Mouse (Mus musculus) CH12.LX (cell line): ENCODE results near the gene Fosl2.

Experiments
- BHLHE40 ChIP-seq: IDR thresholded peaks from 2 replicates; pipeline ENCODE4 v1.6.1; 2011; ENCODE audit warnings: mild to moderate bottlenecking, low read depth, low read length, improper control_type of control experiment
- CHD1 ChIP-seq: IDR thresholded peaks from 2 replicates; pipeline ENCODE4 v1.6.1; 2012; ENCODE audit warnings: low read depth, low read length, improper control_type of control experiment, inconsistent platforms
- CTCF ChIP-seq, 2 experiments: IDR thresholded peaks in 1 of 2; conservative IDR thresholded peaks in 1 of 2; 2 replicates each; pipeline ENCODE4 v1.5.1; 2011 to 2012; ENCODE audit warnings: low read depth in 2 of 2, low read length in 2 of 2, improper control_type of control experiment in 1 of 2, inconsistent platforms in 1 of 2, mild to moderate bottlenecking in 1 of 2, moderate library complexity in 1 of 2
- EP300 ChIP-seq: IDR thresholded peaks from 2 replicates; pipeline ENCODE4 v1.6.1; 2011; ENCODE audit warnings: low read length, improper control_type of control experiment
- GABPA ChIP-seq: IDR thresholded peaks from 2 replicates; pipeline ENCODE4 v1.6.1; 2012; ENCODE audit warnings: low read depth, low read length, improper control_type of control experiment, inconsistent platforms; ENCODE audit not compliant: insufficient replicate concordance
- JUN ChIP-seq: IDR thresholded peaks from 2 replicates; pipeline ENCODE4 v1.6.1; 2011; ENCODE audit warnings: low read depth, mild to moderate bottlenecking, low read length, improper control_type of control experiment, moderate library complexity; ENCODE audit not compliant: insufficient read depth
- MAZ ChIP-seq: IDR thresholded peaks from 2 replicates; pipeline ENCODE4 v1.6.1; 2012; ENCODE audit warnings: low read depth, mild to moderate bottlenecking, inconsistent platforms, low read length, improper control_type of control experiment, moderate library complexity
- MXI1 ChIP-seq: IDR thresholded peaks from 2 replicates; pipeline ENCODE4 v1.6.1; 2011; ENCODE audit warnings: mild to moderate bottlenecking, low read depth, low read length, improper control_type of control experiment
- POLR2A ChIP-seq: IDR thresholded peaks from 2 replicates; pipeline ENCODE4 v1.6.1; 2011; ENCODE audit warnings: low read depth, mild to moderate bottlenecking, improper control_type of control experiment, low read length
- TCF12 ChIP-seq: IDR thresholded peaks from 2 replicates; pipeline ENCODE4 v1.6.1; 2014; ENCODE audit warnings: low read depth, mild to moderate bottlenecking, inconsistent platforms, low read length, improper control_type of control experiment
- USF2 ChIP-seq: conservative IDR thresholded peaks from 2 replicates; pipeline ENCODE4 v1.6.1; 2011; ENCODE audit warnings: low read depth, low read length, improper control_type of control experiment
- ZNF384 ChIP-seq: IDR thresholded peaks from 2 replicates; pipeline ENCODE4 v1.6.1; 2012; ENCODE audit warnings: low read depth, low read length, improper control_type of control experiment, inconsistent platforms

GRCm38 (mm10) chr5:32098691-32099090, 36.9 kb upstream of the Fosl2 start:
- TF ChIP-seq TCF12 (no peak), BHLHE40 (no peak), MXI1 (no peak), CHD1 (no peak), POLR2A (no peak), CTCF (conservative IDR thresholded peaks at IDR 0.05 in 1 of 2, IDR thresholded peaks at IDR 0.05 in 1 of 2; ENCODE audit: low read depth in 2 of 2, low read length in 2 of 2) (no peak), EP300 (no peak), JUN (no peak), GABPA (no peak), MAZ (no peak), USF2 (no peak), ZNF384 (no peak)
